Mouse (Mus musculus) heart, postnatal 36 days (tissue): ENCODE data around the gene Pak1ip1. TPM values are rescaled to one million over a fixed set of nuclear protein-coding genes. Genes with fewer than 3 reads are reported as not detected.

Experiments used
- DNase-seq, 2 experiments: peaks; one replicate each; pipeline ENCODE4 v3.0.0; 2021 to 2022
- intact Hi-C: fragments of 180-260 bp; cut with DNase I; formaldehyde crosslinking; loops from one replicate; pipeline ENCODE4 v1.15.1; 2025
- total RNA-seq, 2 experiments: library from RNA; stranded (reverse); gene quantifications; 2 replicates each; pipeline ENCODE4 v1.2.3; 2021

Gene Pak1ip1
- total RNA-seq, 2 experiments from 2014 or later = 26.5 to 29.6 TPM

- peak in 1 of 2 experiments; percentile 51 for DNase-seq
- intact Hi-C loops = loop anchor here (1.0 kb wide), 1 partner anchor 19 kb away; no protein-coding TSS in a partner anchor
Observed at GRCm38 (mm10) chr13:41000140-41000925, 490 bp upstream of the Pak1ip1 start.

DNA sequence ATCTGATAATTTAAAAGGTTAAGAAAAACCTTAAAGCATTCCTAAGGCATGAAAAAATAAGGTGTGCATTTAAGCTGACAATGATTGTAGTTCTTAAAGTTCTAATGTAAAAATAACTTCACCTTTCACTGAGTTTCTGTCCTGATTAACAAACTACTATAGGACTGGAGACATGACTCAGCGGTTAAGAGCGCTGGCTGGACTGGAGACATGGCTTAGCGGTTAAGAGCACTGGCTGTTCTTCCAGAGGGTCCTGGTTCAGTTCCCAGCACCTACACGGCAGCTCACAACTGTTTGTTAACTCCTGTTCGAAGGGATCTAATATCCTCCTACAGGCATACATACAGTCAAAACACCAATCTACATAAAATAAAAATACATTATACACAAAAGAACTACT, 1.2 kb downstream of the Pak1ip1 start:
- no peak for DNase-seq
- intact Hi-C loops = no loop called here

GRCm38 (mm10) chr13:41006244-41006643, 5.4 kb downstream of the Pak1ip1 start:
- intact Hi-C loops = no loop called here
- no peak for DNase-seq

DNA sequence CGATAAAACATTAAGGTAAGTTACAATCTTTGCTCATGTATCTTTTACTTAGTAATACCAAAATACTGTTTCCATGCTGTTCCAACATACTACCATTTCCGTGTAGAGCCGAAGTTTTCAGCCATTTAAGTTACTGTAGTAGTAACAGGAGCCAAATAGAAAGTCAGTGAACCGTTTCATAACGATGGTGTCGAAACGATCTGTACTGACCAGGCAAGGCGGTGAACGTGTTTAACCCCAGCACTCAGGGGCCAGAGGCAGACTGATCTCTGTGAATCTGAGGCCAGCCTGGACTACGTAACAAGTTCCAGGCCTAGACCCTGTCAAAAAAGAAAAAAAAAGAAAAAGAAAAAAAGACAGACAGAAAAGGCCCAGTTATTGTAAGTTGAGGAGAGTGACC, 7.4 kb downstream of the Pak1ip1 start:
- no peak for DNase-seq
- intact Hi-C loops = no loop called here

- intact Hi-C loops = no loop called here
- no peak for DNase-seq
Observed at GRCm38 (mm10) chr13:41008946-41009345, 8.1 kb downstream of the Pak1ip1 start.

DNA sequence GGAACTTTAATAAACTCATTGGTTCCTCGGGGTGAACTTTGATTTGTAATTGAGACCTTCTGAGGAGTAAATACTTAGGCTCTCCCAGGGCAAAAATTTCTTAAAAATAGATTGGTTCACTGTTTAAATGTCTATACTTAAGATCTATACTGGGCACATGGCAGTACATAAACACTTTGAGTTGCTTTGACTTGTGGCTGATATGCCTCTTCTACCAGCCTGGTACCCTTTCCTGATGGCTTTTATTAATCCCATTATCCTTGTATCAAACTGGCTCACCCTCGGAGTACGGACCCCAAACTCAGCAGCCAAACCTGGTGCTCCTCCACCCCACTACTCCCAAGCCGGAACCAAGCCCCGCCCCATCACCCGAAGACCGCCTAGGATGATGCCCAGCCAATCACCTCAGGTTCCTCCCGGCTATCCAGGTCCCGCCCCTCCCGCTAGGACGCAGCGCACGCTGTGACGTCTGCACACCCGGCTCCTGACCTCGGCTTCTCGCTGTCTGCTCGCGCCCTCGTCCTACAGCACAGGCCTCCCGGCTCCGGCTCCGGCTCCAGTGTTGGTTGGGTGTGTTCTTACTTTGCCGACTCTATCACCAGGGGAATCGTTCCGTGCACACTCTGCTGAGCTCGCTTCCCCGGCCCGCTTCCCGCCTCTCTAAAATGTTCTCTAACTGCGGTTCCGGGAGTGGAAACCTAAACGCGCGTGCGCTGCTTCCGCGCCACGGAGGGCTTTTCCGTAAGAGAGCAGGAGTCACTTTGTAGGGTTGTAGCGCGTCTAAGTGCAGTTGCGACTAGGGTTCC, 15.2 kb downstream of the Pak1ip1 start, which contains the start of gene Tmem14c:
Tmem14c (plus strand) TSS at position 464 of the 806 bp plus-strand sequence.
- peak; percentile 93 to 95 for DNase-seq
- intact Hi-C loops = loop anchor here (1.0 kb wide), 1 partner anchor 15 kb away; the partner anchor contains the start of gene Pak1ip1

- intact Hi-C loops = loop anchor here (1.0 kb wide), 1 partner anchor 16 kb away; the partner anchor contains the start of gene Pak1ip1
- DNase-seq = no peak
Observed at GRCm38 (mm10) chr13:41016797-41017405, 16.1 kb downstream of the Pak1ip1 start.

DNA sequence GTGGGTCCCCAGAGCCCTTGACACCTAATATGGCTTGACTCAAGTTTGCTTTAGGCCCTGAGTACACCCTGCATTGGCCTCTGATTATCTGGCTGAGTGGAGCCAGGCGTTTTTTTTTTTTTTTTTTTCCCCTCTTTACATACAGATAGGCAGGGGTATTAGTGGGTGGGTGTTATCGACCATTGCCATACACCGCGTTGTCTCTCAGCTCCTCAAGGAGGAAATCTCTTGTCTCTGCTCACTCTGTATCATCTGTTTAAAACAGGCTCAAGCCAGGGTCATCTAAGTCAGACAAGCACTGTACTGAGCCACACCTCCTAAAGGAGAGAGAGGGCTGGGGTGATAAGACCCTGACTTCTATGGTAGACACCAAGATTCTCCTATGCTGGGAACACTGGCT, 17.0 kb downstream of the Pak1ip1 start:
- DNase-seq = no peak
- intact Hi-C loops = no loop called here

- no peak for DNase-seq
- intact Hi-C loops = no loop called here
Observed at GRCm38 (mm10) chr13:41018236-41018635, 17.4 kb downstream of the Pak1ip1 start.

DNA sequence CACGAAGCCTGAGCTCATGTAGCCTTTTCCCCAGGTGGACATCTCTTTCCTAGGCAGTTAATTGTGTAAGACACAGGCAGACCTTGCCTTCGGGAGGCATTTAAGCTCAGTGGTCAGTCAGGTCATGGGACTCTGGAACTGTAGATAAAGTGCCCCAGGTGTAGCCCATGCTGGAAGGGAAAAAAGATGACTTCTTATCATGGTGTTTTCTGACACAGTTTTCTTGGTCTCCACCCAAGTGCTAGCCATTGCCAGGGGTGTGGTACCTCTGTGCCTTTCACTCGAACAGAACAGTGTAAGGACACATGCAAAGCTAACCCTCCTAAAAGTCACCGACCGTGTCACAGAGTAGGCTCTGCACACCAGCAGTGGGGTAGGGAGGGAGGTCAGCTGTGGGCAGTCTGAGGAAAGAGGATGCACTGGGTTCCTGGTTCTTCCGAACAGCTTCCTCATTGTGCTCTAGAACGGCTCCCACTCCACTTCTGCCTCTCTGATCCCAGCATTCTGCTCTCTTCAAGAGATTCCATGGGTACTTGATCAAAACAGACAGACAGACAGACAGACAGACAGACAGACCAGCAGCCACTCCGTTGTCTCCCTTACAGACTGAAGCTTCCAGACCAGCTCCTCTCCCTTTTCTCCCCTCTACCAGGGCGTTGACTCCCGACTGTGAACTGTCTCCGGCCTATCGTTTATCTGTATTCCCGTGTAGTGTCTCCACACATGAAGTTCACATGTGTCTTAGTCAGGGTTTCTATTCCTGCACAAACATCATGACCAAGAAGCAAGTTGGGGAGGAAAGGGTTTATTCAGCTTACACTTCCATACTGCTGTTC, 18.2 kb downstream of the Pak1ip1 start:
- intact Hi-C loops = no loop called here
- DNase-seq = no peak

DNA sequence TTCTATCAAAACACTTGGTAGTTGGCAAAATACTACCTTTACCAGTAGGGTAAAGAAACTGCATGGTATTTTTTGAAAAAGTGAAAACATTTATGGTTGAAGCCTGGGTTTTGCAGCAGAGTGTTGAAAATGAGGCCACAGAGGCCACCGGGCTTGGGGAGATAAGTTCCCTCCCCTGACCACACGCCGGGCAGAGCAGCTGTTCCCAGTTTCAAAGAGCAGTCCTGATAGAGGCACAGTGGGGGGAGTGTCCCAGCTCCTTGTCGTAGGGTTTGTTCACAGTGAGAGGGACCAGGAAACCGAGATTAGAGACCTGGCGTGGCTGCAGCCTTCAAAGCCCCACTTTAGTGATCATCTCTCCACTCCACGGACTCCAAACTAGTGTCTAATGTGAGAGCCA, 19.7 kb downstream of the Pak1ip1 start:
- intact Hi-C loops = no loop called here
- DNase-seq = no peak

GRCm38 (mm10) chr13:41021607-41022006, 20.8 kb downstream of the Pak1ip1 start:
- DNase-seq = no peak
- intact Hi-C loops = no loop called here

GRCm38 (mm10) chr13:41022099-41022498, 21.3 kb downstream of the Pak1ip1 start:
- intact Hi-C loops = no loop called here
- no peak for DNase-seq

DNA sequence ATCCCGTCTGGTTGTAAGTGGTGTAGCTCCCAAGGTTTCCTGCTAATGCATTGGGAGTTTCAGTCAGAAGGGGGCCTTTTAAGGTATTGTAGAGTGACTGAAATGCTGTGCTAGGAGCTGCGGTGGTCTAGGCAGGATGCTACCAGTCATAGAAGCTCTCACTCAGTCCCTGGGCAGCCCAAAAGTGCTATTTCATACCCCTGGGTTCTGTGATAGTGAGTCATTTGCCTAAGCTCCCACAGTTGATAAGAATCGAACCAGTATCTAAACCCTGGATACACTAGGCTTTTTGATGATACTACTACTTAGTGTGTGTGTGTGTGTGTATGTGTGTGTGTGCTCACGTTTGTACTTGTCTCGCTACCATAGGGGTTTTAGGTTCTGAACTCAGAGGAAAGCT, 29.3 kb downstream of the Pak1ip1 start:
- intact Hi-C loops = no loop called here
- DNase-seq = no peak

DNA sequence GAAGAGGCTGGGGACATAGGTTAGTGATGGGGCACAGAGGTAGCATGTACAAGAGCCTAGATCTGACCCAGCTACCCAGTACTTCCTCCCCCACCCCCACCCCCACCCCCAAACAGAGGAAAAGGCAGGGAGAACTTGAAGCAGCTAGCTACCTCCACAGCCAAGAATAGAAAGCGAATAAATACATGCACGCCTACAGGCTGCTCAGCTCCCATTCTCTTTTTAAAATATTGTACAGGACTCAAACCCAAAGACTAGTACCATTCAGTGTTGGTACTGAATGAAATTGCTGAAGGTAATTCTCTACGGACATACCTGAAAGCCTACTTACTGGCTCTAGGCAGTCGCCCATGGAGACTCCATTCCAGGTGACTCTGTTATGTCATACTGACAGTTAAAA, 41.7 kb downstream of the Pak1ip1 start:
- intact Hi-C loops = no loop called here

DNA sequence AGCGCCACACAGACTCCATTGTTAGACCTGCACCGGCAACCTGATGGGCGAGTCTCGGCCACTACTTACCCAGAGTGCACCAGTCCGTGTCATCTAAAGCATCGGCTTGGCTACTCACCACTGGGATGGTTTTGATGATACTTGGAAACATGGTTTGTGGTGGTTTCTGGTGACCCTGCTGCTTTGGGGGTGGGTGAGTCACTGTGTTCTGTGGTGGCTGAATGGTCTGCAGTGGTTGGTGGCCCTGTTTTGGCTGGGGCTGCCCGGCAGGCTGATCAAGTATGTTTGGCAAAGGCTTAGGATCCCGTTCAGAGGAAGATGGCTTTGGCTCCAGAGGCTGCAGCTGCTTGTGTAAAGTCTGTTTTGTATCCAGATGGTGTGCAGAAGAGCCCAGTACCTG, 45.1 kb downstream of the Pak1ip1 start:
- DNase-seq = no peak
- intact Hi-C loops = loop anchor here (2.0 to 5.0 kb wide), 2 partner anchors 203 to 264 kb away; no protein-coding TSS in a partner anchor

More for the DNA sequence above, 41.7 kb downstream of the Pak1ip1 start:
- no peak for DNase-seq

DNA sequence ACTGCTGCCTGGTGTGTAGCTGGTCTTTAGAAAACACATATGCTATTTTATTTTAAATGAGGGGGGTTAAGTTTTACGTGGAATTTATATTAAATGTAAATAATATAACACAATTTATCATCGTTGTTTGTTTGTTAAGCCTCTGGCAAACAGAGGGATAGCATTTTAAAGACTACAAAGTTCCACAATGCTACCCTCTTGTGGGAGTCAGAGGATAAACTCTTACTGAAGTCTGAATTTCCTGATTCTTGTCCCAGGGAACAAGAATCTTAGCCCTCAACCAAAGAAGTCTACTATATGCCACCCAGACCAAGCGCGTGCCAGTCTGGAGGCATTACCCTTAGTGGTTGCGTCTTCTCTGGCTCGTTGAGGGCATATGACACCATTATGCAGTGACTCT, 46.5 kb downstream of the Pak1ip1 start:
- DNase-seq = no peak
- intact Hi-C loops = loop anchor here (2.0 to 5.0 kb wide), 2 partner anchors 204 to 265 kb away; no protein-coding TSS in a partner anchor

DNA sequence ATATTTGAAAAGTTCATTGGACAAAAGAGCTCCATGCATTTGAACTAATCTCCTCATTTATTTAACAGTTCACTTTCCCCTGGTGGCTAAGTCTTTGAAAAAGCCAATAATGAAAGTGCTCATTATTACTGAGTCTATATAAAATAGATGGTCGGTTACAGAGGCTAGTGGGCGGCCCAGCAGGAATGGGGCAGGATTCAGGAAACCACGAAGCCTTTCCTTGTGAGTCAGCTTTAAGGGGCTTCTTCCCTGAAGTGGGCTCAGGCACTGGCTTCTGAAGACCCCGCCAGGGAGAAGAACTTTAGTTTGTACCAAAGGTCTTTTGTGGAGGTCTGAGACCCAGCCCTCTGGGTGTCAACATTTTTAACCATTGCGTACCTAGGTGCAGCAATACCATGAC, 51.1 kb downstream of the Pak1ip1 start:
- intact Hi-C loops = no loop called here
- DNase-seq = no peak
